Mouse (Mus musculus) ES-Bruce4 (cell line): Measurements from ENCODE around the gene Dut.

Experiments used
- CTCF ChIP-seq: IDR thresholded peaks from one replicate; pipeline ENCODE4 v1.8.1; 2011; ENCODE audit warnings: low read depth, low read length
- POLR2A ChIP-seq: IDR thresholded peaks from one replicate; pipeline ENCODE4 v1.8.1; 2011; ENCODE audit warnings: low read length; ENCODE audit not compliant: insufficient read depth

- TF ChIP-seq CTCF (no peak), POLR2A (no peak)
Observed at GRCm38 (mm10) chr2:125259230-125260120, 12.5 kb downstream of the Dut start.
